Mouse (Mus musculus): Measurements from ENCODE around the gene Cnot2. TPM values are rescaled to one million over a fixed set of nuclear protein-coding genes. Genes with fewer than 3 reads are reported as not detected.

The Cnot2 gene
- total RNA-seq, 2 experiments from 2014 or later: 64.5 to 73.8 TPM

DNA sequence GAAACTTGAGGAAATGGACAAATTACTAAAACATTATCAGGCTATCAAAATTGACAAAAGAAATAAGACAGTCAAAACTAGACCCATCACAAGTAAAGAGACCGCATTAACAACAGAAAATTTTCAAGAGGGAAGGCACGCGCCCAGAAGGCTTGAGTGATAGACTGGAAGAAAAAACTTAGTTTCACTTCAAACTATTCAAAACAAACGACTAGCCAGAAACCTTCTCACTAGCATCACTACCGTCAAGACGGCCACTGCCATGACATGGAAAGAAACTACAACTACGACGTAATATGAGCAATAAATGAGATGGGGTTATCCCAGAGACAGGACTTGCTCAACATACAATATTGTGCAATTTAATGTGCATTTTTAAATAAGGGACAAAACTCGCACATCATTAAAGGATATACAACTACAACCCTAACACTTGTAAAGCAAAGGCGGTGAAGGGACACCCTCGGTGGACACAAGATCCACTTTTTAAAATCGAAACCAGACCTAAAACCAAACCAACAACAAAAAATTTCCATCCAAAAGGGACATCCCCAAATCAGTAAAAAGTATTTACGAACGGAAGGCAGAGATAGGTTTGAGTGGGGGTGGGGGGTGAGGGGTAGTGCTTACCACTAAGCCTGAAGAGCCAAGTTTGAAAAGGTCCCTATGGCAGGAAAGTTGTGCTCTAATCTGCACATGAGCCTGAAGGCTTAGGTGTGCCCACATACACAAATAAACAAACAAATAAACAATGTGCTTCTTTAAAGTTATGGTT is 16.3 kb downstream of the Cnot2 start:
- DNase-seq (ENCODE audit: low spot score in 2 of 2): no peak

DNA sequence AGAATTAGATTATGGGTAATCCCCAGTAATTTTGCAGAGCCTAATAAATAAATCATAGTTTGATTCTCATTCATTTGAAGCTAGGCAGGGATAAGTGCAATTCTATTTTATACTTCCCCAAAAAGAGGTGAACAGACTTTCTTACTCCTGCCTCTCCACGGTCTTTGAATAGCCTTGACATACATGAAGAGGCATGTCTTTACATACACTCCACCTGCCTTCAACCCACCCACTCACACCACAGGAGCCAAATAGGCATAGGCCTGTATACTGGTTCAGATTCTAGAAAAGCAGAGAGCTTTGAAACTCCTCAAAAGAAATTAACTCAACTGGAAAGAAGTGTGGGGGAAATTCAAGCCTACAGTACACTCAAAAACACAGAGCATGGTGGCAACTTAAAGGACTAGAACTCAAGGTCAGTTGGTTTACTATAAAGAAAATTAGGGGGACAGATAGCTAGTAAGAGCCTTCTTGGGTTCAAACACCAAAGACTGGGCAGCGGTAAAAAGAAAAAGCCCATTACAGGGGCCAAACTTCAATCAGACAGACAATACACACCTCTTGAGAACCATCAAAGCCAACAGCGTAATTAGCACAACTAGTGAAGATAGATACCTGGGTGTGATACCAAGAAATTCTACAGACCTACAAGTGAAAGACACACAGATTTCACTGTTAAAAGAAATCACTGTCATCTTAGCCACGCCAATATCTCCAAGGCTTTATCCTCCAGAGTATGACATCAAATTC is 18.4 kb downstream of the Cnot2 start:
- DNase-seq (ENCODE audit: low spot score in 2 of 2): no peak

DNA sequence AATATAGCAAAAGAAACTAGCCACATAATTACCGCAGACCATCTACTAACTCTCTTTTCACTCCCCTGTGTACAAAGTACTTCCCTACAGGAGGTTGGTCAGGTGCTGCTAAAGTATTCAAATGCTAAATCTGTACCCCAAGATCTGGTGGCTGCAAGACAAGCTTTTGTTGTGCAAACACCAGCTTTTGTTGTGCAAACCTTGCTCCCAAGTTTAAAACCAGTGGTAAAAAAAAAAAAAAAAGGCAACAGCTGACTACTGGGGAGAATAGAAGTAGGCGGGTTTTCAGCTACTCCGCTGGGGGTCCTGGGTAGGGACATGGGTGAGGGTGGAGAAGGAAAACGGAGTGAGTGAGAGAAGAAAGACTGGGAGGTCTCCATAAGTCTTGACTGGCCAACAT is 19.1 kb downstream of the Cnot2 start:
- DNase-seq (ENCODE audit: low spot score in 2 of 2): no peak

DNA sequence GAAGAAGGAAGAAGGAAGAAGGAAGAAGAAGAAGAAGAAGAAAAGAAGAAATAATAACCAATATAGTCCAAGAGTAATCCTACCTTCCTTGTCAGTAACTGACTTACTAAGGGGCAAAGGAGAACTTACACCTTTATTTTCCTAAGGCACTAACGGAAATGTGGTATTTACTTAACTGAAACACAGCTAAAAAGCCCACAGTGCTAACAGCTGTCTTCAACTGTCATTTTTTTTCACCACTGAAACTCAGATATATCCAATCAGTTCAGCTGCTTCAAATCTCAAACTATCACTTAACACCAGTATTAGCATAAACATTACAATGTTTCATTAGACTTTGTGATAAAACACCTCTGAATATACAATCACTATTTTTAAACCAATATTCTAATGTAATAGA is 22.1 kb downstream of the Cnot2 start:
- no peak for DNase-seq (ENCODE audit: low spot score in 2 of 2)

DNA sequence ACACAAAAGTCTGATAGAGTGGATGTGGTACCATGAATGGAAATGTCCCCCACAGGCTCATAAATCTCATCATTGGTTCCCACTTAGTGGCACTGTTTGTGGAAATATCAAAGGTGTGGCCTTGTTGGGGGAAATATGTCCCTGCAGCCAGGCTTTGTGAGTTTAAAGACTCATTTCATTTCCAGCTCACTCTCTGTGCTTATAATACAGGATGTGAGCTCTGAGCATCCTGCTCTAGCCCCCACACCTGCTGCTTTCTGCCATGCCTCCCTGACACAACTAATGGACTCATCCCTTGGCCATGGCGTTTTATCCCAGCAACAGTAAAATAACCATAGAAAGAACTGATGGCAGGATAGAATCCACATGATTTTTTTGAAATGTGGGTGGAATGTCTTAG is 24.1 kb downstream of the Cnot2 start:
- DNase-seq (ENCODE audit: low spot score in 2 of 2): no peak

DNA sequence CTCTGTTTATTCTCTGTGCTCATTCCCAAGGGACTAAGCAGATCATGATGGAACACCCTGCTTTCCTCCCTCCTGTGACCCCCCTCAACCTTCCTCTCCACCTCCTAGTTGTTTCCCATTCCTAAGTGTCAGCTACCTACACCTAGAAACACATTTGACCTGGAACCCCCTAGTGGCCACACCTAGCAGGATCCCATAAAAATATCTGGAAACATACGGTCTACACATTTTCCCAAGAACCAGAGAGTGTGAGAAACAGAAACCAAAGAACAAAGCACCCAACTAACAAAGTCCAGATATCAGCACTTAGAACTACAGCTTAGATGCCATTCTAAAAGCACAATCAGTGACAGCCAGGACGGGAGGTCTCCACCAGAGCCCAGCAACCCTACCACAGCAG is 26.9 kb downstream of the Cnot2 start:
- DNase-seq (ENCODE audit: low spot score in 2 of 2): no peak

DNA sequence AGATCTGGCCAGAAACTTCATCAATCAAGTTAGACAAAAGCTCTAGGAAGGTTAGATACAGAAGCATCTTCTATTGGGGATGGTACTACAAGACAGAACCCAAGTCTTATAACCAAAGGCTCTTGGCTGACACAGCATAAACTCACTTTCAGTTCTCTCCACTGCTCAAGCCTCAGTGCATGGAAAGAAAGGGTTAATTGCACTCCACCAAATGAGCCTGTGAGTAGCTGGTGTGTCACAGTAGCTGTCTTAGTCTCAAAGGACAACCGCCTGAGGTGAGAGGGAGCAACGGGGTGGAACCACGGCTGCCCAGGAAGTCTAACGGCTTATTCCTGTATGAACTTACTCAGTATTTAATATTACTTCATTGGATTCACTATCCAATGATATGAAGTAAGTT is 33.4 kb downstream of the Cnot2 start:
- DNase-seq (ENCODE audit: low spot score in 2 of 2): no peak

DNA sequence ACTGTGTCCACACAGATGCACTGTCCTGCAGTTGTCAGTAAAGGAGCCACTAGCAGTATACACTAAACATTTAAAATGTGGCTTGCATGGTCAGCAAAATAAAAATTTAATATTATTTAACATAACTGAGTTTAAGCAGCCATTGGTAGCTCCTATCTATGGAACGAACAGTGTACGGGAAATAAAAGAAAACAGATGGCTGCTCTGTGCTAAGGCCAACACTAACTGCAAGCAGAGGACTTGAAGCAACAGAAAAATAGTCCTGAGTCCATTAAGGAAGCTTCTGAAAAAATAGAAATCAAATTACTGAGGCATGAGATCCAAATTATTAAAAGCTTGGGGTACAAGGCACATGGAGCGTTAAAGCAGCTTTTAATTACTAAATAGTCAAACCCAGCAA is 35.1 kb downstream of the Cnot2 start:
- no peak for DNase-seq (ENCODE audit: low spot score in 2 of 2)

DNA sequence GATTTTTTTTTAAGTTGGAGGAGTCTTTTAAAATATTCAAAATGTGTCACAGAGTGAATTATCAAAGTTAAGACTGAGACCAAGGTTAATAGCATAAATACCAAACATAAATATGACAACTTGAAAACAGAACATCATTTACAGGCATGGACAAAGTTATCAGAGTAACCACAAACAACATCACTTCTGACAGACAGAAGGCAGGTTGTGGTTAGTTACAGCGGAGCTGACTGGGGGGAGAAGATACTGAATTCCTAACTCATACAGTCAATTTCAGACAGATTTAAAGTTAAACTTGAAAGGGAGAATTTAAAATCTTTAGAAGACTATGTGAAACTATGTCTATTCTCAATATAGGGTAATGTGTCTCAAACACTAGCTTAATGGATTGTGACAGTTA is 38.2 kb downstream of the Cnot2 start:
- DNase-seq (ENCODE audit: low spot score in 2 of 2): no peak

DNA sequence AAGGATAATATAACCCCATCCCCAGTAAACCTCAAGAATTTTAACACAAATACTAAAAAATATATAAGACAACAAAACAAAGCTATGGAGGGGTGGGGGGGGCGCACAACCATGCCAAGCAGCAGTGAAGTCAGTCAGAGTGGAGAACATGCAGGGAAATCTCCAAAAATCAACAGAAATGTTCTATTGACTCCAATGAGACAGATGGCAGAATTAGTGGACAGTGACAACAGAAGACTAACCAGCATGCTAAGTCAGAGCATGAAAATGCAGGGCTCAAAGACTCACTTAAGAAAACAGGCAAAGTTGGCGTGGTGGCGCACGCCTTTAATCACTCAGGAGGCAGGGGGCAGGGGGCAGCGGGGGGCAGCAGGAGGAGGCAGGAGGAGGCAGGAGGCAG is 40.6 kb downstream of the Cnot2 start:
- DNase-seq (ENCODE audit: low spot score in 2 of 2): no peak

DNA sequence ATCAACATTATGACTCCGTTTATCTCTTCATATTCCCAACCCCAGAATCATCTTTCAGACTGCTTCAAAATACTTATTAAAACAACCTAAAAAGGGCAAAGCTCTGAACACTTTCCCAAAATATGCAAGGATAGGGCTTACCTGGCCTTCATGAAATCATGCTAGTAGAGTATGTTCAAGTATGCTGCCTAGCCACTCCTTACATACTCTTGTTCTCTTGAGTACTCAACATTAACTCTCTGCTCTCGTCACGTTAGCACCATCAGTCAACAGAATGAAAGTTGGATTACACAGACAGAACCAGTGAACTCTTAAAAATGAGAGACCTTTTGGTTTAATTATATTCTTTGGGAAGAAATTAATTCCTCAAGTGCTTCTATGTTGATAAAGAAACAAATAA is 43.8 kb downstream of the Cnot2 start:
- DNase-seq (ENCODE audit: low spot score in 2 of 2): no peak

DNA sequence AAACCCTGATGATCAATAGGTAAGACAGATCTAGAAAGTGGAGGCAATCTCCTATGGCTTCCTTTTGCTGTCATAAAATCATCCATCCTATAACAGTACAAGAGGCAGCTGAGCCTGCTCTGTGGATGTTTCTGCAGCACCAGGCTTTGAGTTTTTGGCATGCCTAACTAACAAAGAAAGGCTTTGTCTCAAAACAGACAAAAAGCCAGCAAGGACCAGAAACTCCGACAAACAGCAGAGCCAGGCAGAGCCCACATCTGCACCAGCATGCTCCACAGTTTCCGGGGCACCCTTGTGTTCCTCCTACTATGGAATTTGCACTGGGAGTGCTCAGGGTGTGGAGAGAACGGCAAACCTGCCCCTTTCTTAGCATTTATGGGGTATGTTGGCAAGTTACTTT is 47.0 kb downstream of the Cnot2 start:
- no peak for DNase-seq (ENCODE audit: low spot score in 2 of 2)

DNA sequence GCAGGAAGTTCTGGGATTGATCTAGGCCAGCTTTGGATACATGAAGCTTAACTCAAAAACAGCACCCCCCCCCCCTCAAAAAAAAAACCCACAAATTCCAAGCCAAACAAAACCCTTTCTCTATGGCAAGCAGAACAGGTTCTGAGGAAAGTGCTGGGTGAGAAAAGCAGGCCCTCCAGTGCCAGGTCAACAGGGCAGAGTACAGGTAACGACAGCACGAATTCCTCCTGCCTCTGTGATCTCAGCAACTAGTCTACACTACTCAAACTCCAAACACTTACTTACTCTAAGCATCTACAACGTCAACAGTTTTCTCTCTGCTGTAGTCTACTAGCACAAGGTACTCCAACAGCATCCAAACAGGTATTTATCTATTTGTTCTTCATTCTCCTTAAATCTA is 48.8 kb downstream of the Cnot2 start:
- DNase-seq (ENCODE audit: low spot score in 2 of 2): no peak

DNA sequence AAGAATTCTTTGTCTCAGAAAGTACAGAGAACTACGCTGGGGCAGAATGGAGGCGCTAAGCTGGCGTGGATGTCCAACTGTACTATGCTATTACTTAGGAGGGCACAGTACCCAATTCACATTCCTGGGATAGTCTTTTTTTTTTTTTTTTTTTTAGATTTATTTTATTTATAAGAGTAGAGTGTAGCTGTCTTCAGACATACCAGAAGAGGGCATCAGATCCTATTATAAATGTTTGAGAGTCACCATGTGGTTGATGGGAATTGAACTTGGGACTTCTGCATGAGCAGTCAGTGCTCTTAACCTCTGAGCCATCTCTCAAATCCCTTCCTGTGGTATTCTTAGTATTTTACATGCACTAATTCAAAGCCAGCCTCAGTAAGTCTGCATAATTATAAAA is 50.2 kb downstream of the Cnot2 start:
- no peak for DNase-seq (ENCODE audit: low spot score in 2 of 2)

DNA sequence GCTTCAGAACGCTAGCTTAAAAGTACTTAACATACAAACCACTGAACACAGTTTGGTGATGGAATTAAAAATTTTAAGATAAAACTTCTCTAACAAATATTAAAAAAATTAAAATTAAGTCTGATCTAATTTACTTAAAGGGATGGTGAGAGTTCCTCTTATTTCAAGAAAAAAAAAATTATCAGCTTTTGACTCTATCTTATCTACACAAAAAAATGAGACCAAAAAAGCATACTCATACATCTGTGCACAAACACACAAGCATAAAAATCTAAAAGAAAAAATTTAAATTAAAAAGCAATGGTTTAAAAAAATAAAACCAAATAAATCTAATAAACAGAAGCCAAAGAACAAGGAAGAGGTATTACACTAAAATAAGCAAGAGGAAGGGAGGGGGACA is 61.7 kb downstream of the Cnot2 start:
- DNase-seq (ENCODE audit: low spot score in 2 of 2): no peak

DNA sequence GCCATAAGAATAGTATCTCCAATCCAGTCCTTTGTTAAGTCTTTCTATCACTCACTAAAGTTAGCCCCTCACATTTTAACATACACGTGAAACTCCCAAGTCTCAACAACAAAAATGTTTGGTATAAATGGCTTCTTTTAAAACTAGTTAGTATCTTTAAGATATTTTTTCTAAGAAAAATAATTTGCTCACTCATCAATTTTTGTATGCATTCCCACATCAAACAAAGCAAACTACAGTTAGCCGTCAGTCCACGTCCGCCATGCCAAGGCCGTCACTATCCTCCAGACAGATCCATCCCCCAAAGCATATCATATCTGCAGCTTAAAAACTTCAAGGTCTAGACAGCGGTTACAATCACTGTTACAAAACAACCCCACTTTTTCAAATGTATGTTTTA is 65.7 kb downstream of the Cnot2 start:
- DNase-seq (ENCODE audit: low spot score in 2 of 2): no peak

DNA sequence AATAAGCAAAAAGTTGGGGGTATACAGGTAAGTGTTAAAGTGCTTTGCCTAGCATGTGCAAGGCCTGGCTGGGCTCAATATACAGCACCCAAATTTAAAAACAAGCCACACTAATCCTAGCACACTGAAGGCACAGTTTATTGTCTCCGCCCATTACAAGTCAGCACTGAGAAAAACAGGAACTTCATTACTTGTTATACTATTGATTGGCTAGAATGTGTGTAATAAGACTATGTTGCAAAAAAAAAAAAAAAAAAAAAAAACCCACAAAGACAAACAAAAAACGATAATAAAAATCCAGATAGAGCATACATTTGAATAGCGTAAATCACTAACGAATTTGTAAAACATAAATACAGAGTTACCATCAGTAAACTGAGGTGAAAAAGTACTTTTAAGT is 66.2 kb downstream of the Cnot2 start:
- no peak for DNase-seq (ENCODE audit: low spot score in 2 of 2)

DNA sequence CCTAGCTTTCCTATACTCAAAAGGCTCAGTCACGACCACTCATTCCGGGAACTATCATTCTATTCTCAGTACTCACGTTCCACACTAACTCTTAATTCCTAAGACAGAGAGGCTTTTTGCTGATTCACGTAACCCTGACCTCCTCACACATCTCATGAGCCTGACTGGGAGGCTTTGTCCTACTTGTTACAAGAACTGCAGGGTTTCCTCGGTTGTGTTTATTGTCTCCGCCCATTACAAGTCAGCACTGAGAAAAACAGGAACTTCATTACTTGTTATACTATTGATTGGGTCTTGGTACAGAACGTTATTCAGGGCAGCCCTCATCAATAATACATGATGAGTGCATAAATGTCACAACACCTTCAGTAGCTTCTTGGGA is 68.1 kb downstream of the Cnot2 start:
- no peak for DNase-seq (ENCODE audit: low spot score in 2 of 2)

DNA sequence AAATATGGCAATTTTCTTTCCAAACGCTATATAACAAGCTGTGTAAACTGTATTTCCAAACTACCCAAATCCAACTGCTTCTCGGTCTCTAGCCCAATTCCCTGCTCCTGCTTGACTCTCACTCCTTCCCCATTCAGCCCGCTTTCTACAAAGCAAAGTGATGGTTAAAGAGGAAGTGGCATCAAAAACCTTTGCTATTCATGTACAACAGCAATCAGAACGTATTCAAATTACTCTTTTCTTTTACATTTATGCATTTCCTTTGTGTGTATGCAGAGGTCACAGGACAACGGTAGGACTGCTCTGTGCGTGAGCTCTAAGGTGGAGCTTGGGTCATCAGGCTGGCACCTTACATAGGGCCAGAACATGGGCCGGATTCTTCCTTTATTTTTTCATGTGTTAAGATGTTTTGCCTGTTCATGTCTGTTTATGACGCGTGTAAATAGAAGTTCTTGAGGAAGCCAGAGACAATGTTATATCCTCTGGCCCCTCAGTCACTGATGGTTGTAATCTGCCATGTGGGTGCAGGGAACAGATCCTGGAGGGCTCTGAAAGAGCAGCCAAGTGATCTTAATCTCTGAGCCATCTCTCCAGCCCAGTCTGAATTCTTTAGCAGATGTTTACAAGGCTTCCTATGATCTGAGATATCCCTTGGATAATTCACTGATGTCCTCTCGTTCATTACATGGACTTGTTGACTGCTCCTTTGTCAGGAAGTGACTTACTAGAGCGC is 68.6 kb downstream of the Cnot2 start:
- no peak for DNase-seq (ENCODE audit: low spot score in 2 of 2)

DNA sequence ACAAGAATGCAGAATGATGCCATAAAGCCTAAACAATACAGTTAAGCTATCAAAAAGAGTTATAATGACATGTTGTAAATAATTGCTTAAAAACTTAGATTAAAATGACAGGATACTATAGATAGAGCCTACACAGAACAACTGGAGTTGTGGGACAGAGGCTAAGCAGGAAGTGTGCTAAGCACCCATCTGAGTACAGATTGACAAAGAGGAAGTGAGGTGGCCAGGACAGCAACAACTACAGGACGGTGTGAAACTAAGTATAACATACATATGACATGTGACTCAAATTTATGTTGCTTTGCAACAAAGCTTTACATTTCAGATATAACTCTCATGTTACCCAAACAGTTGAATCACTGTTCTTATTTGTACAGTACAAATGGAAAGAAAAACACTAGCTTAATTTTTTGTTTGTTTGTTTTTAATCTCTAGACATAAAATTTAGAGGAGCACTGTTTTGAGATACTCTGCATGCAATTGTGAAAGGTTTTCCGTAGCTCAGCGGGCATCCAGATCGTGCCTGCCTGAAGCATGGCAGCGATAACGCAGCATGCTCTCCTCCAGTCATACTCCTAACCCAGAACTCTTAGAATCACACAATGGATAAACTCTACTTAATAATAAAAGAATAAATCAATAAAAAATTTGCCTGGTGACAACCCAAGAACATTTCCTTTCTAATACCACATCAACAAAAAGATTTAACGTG is 75.9 kb downstream of the Cnot2 start:
- no peak for DNase-seq (ENCODE audit: low spot score in 2 of 2)

DNA sequence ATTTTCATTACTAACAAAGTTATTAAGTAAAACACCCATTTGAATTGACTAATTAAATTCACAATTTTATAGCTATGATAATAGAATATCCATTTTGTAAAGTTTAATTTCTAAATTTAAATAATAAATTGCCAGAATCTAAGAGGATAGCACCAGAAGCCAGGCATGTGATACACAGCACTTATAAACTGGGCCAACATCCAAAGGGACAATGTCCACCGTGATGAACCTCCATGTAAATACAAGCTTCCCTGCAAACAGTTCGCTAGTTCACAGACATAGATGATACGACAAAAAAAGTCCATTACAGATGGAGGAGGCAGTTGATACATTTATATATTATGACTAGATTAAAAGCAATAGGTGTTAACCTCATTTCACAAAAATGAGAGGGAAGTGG is 88.5 kb downstream of the Cnot2 start:
- DNase-seq (ENCODE audit: low spot score in 2 of 2): no peak
